Mouse (Mus musculus) cerebellum, postnatal 36 days (tissue): ENCODE data around the gene Cenpb.

Source experiments
- DNase-seq, 2 experiments: peaks; one replicate each; pipeline ENCODE4 v3.0.0; 2021 to 2022; ENCODE audit warnings: mixed read lengths in 2 of 2

Cenpb gene

GRCm38 (mm10) chr2:131135521-131136139 lies 44.2 kb downstream of the Cenpb start:
- no peak for DNase-seq

GRCm38 (mm10) chr2:131134826-131135400 lies 45.0 kb downstream of the Cenpb start:
- no peak for DNase-seq

GRCm38 (mm10) chr2:131134381-131134780 lies 45.5 kb downstream of the Cenpb start:
- no peak for DNase-seq

- no peak for DNase-seq
Measured at GRCm38 (mm10) chr2:131132930-131133547, 46.8 kb downstream of the Cenpb start, which contains the start of gene Gm11037. Gm11037 (plus strand) TSS chr2:131133497.

GRCm38 (mm10) chr2:131132111-131132888 lies 47.6 kb downstream of the Cenpb start:
- DNase-seq = no peak

GRCm38 (mm10) chr2:131130849-131131248 lies 49.0 kb downstream of the Cenpb start:
- no peak for DNase-seq

GRCm38 (mm10) chr2:131129836-131130235 lies 50.0 kb downstream of the Cenpb start:
- no peak for DNase-seq

GRCm38 (mm10) chr2:131128636-131129157 lies 51.2 kb downstream of the Cenpb start:
- DNase-seq = no peak

- no peak for DNase-seq
Measured at GRCm38 (mm10) chr2:131128211-131128610, 51.7 kb downstream of the Cenpb start.

- no peak for DNase-seq
Measured at GRCm38 (mm10) chr2:131127161-131127730, 52.6 kb downstream of the Cenpb start, which contains the start of gene Hspa12b. Hspa12b (plus strand) TSS chr2:131127280.

GRCm38 (mm10) chr2:131125964-131126815 lies 53.7 kb downstream of the Cenpb start:
- no peak for DNase-seq
